Mouse (Mus musculus): ENCODE measurements around the gene Eef1g. TPM values are rescaled to one million over a fixed set of nuclear protein-coding genes. Genes with fewer than 3 reads are reported as not detected.
A peak's percentile ranks its signal among the peaks of the same experiment; 100 is the strongest.
"Not testable (repeated sequence)": the region's sequence is repeated elsewhere in the genome, so short reads cannot be mapped to it uniquely, and the experiment has no call there.

Eef1g gene
- total RNA-seq, 2 experiments from 2014 or later, result 198 to 230 TPM

GRCm38 (mm10) chr19:8944062-8944461 is 22.8 kb upstream of the Eef1g start:
- no peak for DNase-seq (ENCODE audit: low spot score in 2 of 2)

GRCm38 (mm10) chr19:8944750-8945149 is 22.1 kb upstream of the Eef1g start:
- DNase-seq (ENCODE audit: low spot score in 2 of 2), result peak; percentile 37 to 51

- no peak for DNase-seq (ENCODE audit: low spot score in 2 of 2)
Measured at GRCm38 (mm10) chr19:8945251-8945650, 21.6 kb upstream of the Eef1g start.

GRCm38 (mm10) chr19:8946929-8947328 is 19.9 kb upstream of the Eef1g start:
- DNase-seq (ENCODE audit: low spot score in 2 of 2), result no peak

- no peak for DNase-seq (ENCODE audit: low spot score in 2 of 2)
Measured at GRCm38 (mm10) chr19:8950190-8950589, 16.7 kb upstream of the Eef1g start.

GRCm38 (mm10) chr19:8952241-8952640 is 14.6 kb upstream of the Eef1g start:
- peak; percentile 25 to 60 for DNase-seq (ENCODE audit: low spot score in 2 of 2)

- DNase-seq (ENCODE audit: low spot score in 2 of 2), result peak; percentile 95 to 97
Measured at GRCm38 (mm10) chr19:8953135-8954039, 13.5 kb upstream of the Eef1g start, which contains the start of gene Tut1. Gene Tut1 (plus strand): TSS chr19:8953847.

- DNase-seq (ENCODE audit: low spot score in 2 of 2), result no peak
Measured at GRCm38 (mm10) chr19:8954171-8954570, 12.7 kb upstream of the Eef1g start.

- DNase-seq (ENCODE audit: low spot score in 2 of 2), result no peak
Measured at GRCm38 (mm10) chr19:8962256-8962655, 4.6 kb upstream of the Eef1g start.

GRCm38 (mm10) chr19:8965075-8965474 is 1.8 kb upstream of the Eef1g start:
- no peak for DNase-seq (ENCODE audit: low spot score in 2 of 2)

GRCm38 (mm10) chr19:8965771-8966170 is 1.1 kb upstream of the Eef1g start:
- no peak for DNase-seq (ENCODE audit: low spot score in 2 of 2)

GRCm38 (mm10) chr19:8966198-8966589 is 647 bp upstream of the Eef1g start:
- no peak for DNase-seq (ENCODE audit: low spot score in 2 of 2)

GRCm38 (mm10) chr19:8967373-8967743 is 517 bp downstream of the Eef1g start:
- DNase-seq (ENCODE audit: low spot score in 2 of 2), result no peak

- DNase-seq (ENCODE audit: low spot score in 2 of 2), result no peak
Measured at GRCm38 (mm10) chr19:8967893-8968292, 1.1 kb downstream of the Eef1g start.

GRCm38 (mm10) chr19:8972491-8972890 is 5.7 kb downstream of the Eef1g start:
- DNase-seq (ENCODE audit: low spot score in 2 of 2), result not testable (repeated sequence)

GRCm38 (mm10) chr19:8974638-8975037 is 7.8 kb downstream of the Eef1g start:
- no peak for DNase-seq (ENCODE audit: low spot score in 2 of 2)

- no peak for DNase-seq (ENCODE audit: low spot score in 2 of 2)
Measured at GRCm38 (mm10) chr19:8975491-8975890, 8.7 kb downstream of the Eef1g start.

GRCm38 (mm10) chr19:8976535-8976934 is 9.7 kb downstream of the Eef1g start:
- DNase-seq (ENCODE audit: low spot score in 2 of 2), result no peak

- DNase-seq (ENCODE audit: low spot score in 2 of 2), result no peak
Measured at GRCm38 (mm10) chr19:8980771-8981170, 13.9 kb downstream of the Eef1g start.

- DNase-seq (ENCODE audit: low spot score in 2 of 2), result peak in 1 of 2 experiments; percentile 50
Measured at GRCm38 (mm10) chr19:8981450-8982168, 14.8 kb downstream of the Eef1g start.

GRCm38 (mm10) chr19:8982303-8983149 is 15.7 kb downstream of the Eef1g start:
- DNase-seq (ENCODE audit: low spot score in 2 of 2), result no peak

Data from layer of hippocampus, postnatal 14 days (tissue).